Mouse (Mus musculus): ENCODE data around the gene Zfp51.
"Not testable (repeated sequence)": the region's sequence is repeated elsewhere in the genome, so short reads cannot be mapped to it uniquely, and the experiment has no call there.

Zfp51 gene

GRCm38 (mm10) chr17:21450138-21450704 is at the start of gene Zfp51:
Zfp51 (plus strand) TSS chr17:21450374.
- DNase-seq, result peak; percentile 95 to 97

GRCm38 (mm10) chr17:21422664-21423599 is 27.2 kb upstream of the Zfp51 start, which contains the start of gene Zfp54:
Zfp54 (plus strand) TSS chr17:21423227.
- peak; percentile 84 for DNase-seq

- DNase-seq, result not testable (repeated sequence)
These were observed 11.3 kb upstream of the Zfp51 start for GRCm38 (mm10) chr17:21438806-21439400.

- DNase-seq, result peak; percentile 41 to 81
These were observed 505 bp upstream of the Zfp51 start for GRCm38 (mm10) chr17:21449669-21450068.

GRCm38 (mm10) chr17:21463550-21463949 is 13.4 kb downstream of the Zfp51 start:
- no peak for DNase-seq

- no peak for DNase-seq
These were observed 22.0 kb downstream of the Zfp51 start for GRCm38 (mm10) chr17:21472032-21472652.

- no peak for DNase-seq
These were observed 22.6 kb downstream of the Zfp51 start for GRCm38 (mm10) chr17:21472653-21473307.

- DNase-seq, result peak in 1 of 2 experiments; percentile 35
These were observed 23.4 kb downstream of the Zfp51 start for GRCm38 (mm10) chr17:21473362-21474190.

GRCm38 (mm10) chr17:21474729-21475128 is 24.6 kb downstream of the Zfp51 start:
- peak; percentile 30 to 39 for DNase-seq

GRCm38 (mm10) chr17:21475290-21475689 is 25.1 kb downstream of the Zfp51 start:
- DNase-seq, result not testable (repeated sequence)

- DNase-seq, result not testable (repeated sequence)
These were observed 26.2 kb downstream of the Zfp51 start for GRCm38 (mm10) chr17:21476351-21476750.

- not testable (repeated sequence) for DNase-seq
These were observed 28.1 kb downstream of the Zfp51 start for GRCm38 (mm10) chr17:21478103-21478777.

- DNase-seq, result peak; percentile 92
These were observed 38.8 kb downstream of the Zfp51 start, which contains the start of gene Zfp53 for GRCm38 (mm10) chr17:21488760-21489499. Zfp53 (plus strand) TSS chr17:21488998.

GRCm38 (mm10) chr17:21489500-21490001 is 39.4 kb downstream of the Zfp51 start:
- no peak for DNase-seq

GRCm38 (mm10) chr17:21501365-21501764 is 51.2 kb downstream of the Zfp51 start:
- no peak for DNase-seq

GRCm38 (mm10) chr17:21504524-21504923 is 54.4 kb downstream of the Zfp51 start:
- no peak for DNase-seq

- DNase-seq, result no peak
These were observed 56.1 kb downstream of the Zfp51 start for GRCm38 (mm10) chr17:21506258-21506657.

- DNase-seq, result no peak
These were observed 59.6 kb downstream of the Zfp51 start for GRCm38 (mm10) chr17:21509756-21510155.

All from lung, postnatal 4 days (tissue).